Mouse (Mus musculus) myocyte (in vitro differentiated cells): ENCODE measurements around the gene 1810009A15Rik.

Experiments used
- CEBPB ChIP-seq: IDR thresholded peaks from 2 replicates; pipeline ENCODE4 v1.6.1; 2011; ENCODE audit warnings: mild to moderate bottlenecking, moderate library complexity; ENCODE audit not compliant: poor library complexity, insufficient read depth, severe bottlenecking
- E2F4 ChIP-seq: IDR thresholded peaks from one replicate; pipeline ENCODE4 v1.6.1; 2011; ENCODE audit warnings: mild to moderate bottlenecking, control low read depth, moderate library complexity; ENCODE audit not compliant: insufficient read depth
- MAX ChIP-seq: IDR thresholded peaks from one replicate; pipeline ENCODE4 v1.6.1; 2011; ENCODE audit warnings: low read depth, mild to moderate bottlenecking, control low read depth
- MYOG ChIP-seq, 3 experiments: IDR thresholded peaks; one replicate each; pipeline ENCODE4 v1.6.1; 2011; ENCODE audit warnings: control low read depth in 2 of 3, low read depth in 2 of 3, mild to moderate bottlenecking in 2 of 3; ENCODE audit not compliant: insufficient read length in 2 of 3, control insufficient read depth in 1 of 3, insufficient read depth in 1 of 3
- POLR2A ChIP-seq: IDR thresholded peaks from one replicate; pipeline ENCODE4 v1.6.1; 2011; ENCODE audit warnings: low read depth, mild to moderate bottlenecking, control low read depth, moderate library complexity; ENCODE audit not compliant: insufficient read length
- POLR2AphosphoS2 ChIP-seq: IDR thresholded peaks from one replicate; pipeline ENCODE4 v1.6.1; 2011; ENCODE audit warnings: low read depth, control low read depth; ENCODE audit not compliant: insufficient read length
- REST ChIP-seq: IDR thresholded peaks from one replicate; pipeline ENCODE4 v1.6.1; 2011; ENCODE audit warnings: mild to moderate bottlenecking, control low read depth, moderate library complexity; ENCODE audit not compliant: insufficient read depth, insufficient read length
- TCF12 ChIP-seq: IDR thresholded peaks from one replicate; pipeline ENCODE4 v1.6.1; 2011; ENCODE audit warnings: mild to moderate bottlenecking, control low read depth; ENCODE audit not compliant: poor library complexity, insufficient read depth, severe bottlenecking
- TCF3 ChIP-seq: IDR thresholded peaks from one replicate; pipeline ENCODE4 v1.6.1; 2011; ENCODE audit warnings: low read depth, control low read depth; ENCODE audit not compliant: insufficient read length
- USF1 ChIP-seq: IDR thresholded peaks from one replicate; pipeline ENCODE4 v1.6.1; 2011; ENCODE audit warnings: low read depth, mild to moderate bottlenecking, control low read depth, moderate library complexity

DNA sequence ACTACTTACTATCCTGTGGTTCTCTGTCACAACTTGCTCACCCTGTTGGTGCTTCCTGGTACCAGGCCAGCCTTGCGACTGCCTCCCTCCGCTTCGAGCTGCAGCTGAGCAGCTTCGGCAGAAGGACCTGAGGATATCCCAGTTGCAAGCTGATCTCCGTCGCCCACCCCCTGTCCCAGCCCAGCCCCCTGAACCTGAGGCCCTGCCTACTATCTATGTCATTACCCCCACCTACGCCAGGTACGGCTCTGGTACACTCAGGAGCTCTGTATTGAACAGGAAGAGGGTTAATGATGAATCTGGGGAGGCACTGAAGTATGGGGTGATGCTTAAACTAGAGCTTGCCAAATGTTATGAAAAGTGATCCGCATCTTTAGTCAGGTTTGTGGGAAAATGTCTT, 33.1 kb downstream of the 1810009A15Rik start:
- TF ChIP-seq MAX (no peak), POLR2A (no peak), E2F4 (no peak), USF1 (no peak), REST (no peak), TCF12 (no peak), POLR2AphosphoS2 (no peak), CEBPB (no peak), MYOG (IDR thresholded peaks at IDR 0.05; ENCODE audit: control insufficient read depth in 1 of 3, insufficient read depth in 1 of 3, insufficient read length in 2 of 3, low read depth in 2 of 3) (no peak), TCF3 (no peak)
